Mouse (Mus musculus): ENCODE measurements around the gene Pkd1l1.

DNA sequence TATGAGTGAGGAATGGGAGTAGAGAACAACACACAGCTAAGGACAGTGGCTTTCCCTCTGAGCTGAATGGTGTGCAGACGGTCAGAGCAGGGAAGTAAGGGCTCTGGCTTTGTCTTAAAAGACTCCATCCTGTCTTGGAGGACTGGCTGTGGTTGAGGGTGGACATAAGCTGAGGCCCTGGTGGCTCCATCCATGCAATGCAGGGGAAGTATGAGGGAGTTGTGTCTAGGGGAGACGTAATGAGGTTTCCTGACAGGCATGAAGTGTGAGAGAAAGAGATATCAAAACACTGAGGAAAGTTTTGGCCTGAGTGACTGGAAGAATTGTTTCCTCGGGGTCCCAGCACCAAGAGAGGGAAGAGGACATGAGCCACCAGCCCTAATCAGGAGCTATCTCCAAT lies 24.2 kb downstream of the Pkd1l1 start:
- TF ChIP-seq CTCF (IDR thresholded peaks at IDR 0.05; ENCODE audit: low read depth), result no peak
- TF ChIP-seq EP300 (optimal IDR thresholded peaks at IDR 0.05), result no peak
